Mouse (Mus musculus): ENCODE measurements around the gene Gmeb2. TPM values are rescaled to one million over a fixed set of nuclear protein-coding genes. Genes with fewer than 3 reads are reported as not detected.
"Not testable (repeated sequence)": the region's sequence is repeated elsewhere in the genome, so short reads cannot be mapped to it uniquely, and the experiment has no call there.

Gene Gmeb2
- total RNA-seq (2021) (10 to 100 TPM in 1 of 2 experiments, 1 to 10 TPM in 1; 8.5 to 10.2 TPM), polyA plus RNA-seq (2012; rRNA removed) (9.4 and 12.7 TPM in 2 replicates)
- long read RNA-seq, full-length matches to known transcripts, result 1 of 2 reads
- long read RNA-seq, partial matches to known transcripts, result 1 of 2 reads
- long read RNA-seq, other reads (novel, unspliced or antisense), result 0 of 2 reads

- peak; percentile 69 for TF ChIP-seq CTCF (IDR thresholded peaks at IDR 0.05)
- TF ChIP-seq EP300 (IDR thresholded peaks at IDR 0.05; ENCODE audit: insufficient read depth, low read depth, low read length), result peak; percentile 62; the same call in 1 of the 2 replicates
- peak; percentile 91 for TF ChIP-seq POLR2A (IDR thresholded peaks at IDR 0.05; ENCODE audit: insufficient read depth, low read depth, low read length)
- peak within 1 kb of the TSS; percentile 97 for H3K27ac ChIP-seq
- H3K4me1 ChIP-seq (ENCODE audit: control insufficient read depth, insufficient read depth, low read length), result peaks cover 11% of the 10 kb centered on the region
- not testable (repeated sequence) for H3K27me3 ChIP-seq (ENCODE audit: control insufficient read depth, insufficient read depth, low read length); H3K79me2 ChIP-seq (replicated peaks; ENCODE audit: control insufficient read depth, insufficient read depth, low read length)
- intact Hi-C loops (cut with DNase I), result loop anchor here (1.0 to 2.0 kb wide), 4 partner anchors 16 to 101 kb away; partner anchors contain the start of genes Helz2, Ppdpf and Rtel1
- WGBS, result 6% methylated on average over 37 of the region's 38 CpGs
- H3K36me3 ChIP-seq (ENCODE audit: control insufficient read depth, insufficient read depth, low read length), result peaks cover 13% of the 10 kb centered on the region
- H3K4me3 ChIP-seq, result peak within 1 kb of the TSS; percentile 78
- DNase-seq, result peak; percentile 90 to 96
- H3K9ac ChIP-seq (ENCODE audit: low read depth, low read length), result peak within 1 kb of the TSS; percentile 98
Measured at GRCm38 (mm10) chr2:181287958-181288350, at the start of gene Gmeb2. Gene Gmeb2 (minus strand): TSS chr2:181288035.

DNA sequence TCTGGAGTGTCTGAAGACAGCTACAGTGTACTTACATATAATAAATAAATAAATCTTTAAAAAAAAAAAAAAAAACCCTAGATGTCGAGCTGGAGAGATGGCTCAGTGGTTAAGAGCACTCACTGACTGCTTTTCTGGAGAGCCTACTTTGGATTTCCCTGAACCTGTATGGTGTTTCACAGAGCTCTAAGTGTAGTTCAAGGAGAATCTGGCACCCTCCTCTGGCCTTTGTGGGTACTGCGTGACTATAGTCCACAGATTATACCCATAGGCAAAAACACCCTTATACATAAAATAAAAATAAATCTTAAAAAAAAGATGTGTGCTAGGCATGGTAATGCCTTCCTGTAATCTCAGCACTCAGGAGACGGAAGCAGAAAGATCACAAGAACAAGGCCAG lies 46.2 kb upstream of the Gmeb2 start:
- Histone ChIP-seq H3K4me3 (no peak overlapping the region), H3K4me1 (ENCODE audit: control insufficient read depth, insufficient read depth, low read length) (no peaks in the 10 kb centered on the region), H3K79me2 (replicated peaks; ENCODE audit: control insufficient read depth, insufficient read depth, low read length) (no peaks in the 10 kb centered on the region), H3K27ac (no peak overlapping the region), H3K9ac (ENCODE audit: low read depth, low read length) (no peak overlapping the region), H3K27me3 (ENCODE audit: control insufficient read depth, insufficient read depth, low read length) (no peaks in the 10 kb centered on the region), H3K36me3 (ENCODE audit: control insufficient read depth, insufficient read depth, low read length) (no peaks in the 10 kb centered on the region; the same call in 1 of the 2 replicates)
- intact Hi-C loops (cut with DNase I), result loop anchor here (1.0 kb wide), 1 partner anchor 148 kb away; no protein-coding TSS in a partner anchor
- WGBS, result 61% methylated on average over 3 of the region's 3 CpGs
- TF ChIP-seq CTCF (IDR thresholded peaks at IDR 0.05) (peak; percentile 85), EP300 (IDR thresholded peaks at IDR 0.05; ENCODE audit: insufficient read depth, low read depth, low read length) (no peak), POLR2A (IDR thresholded peaks at IDR 0.05; ENCODE audit: insufficient read depth, low read depth, low read length) (no peak)
- DNase-seq, result peak; percentile 56 to 82

DNA sequence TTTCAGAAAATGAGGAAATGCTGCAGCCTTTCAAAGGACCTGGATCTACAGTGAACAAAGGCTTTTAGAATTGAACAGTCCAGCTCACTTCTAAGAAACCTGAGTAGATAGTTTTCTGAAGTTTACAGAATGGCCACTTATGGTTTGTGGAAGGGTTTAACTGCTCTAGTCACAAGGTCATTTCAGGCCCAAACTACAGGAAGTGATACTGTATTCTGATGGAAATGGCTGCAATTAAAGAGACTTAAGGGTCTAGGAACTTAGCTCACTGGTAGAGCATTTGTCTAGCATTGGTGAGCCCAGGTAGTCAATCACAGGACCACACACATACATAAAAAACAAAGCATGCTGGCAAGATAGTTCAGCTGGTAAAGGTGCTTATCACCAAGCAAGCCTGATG lies 44.7 kb upstream of the Gmeb2 start:
- H3K4me1 ChIP-seq (ENCODE audit: control insufficient read depth, insufficient read depth, low read length), result no peaks in the 10 kb centered on the region
- no peak for DNase-seq
- H3K27ac ChIP-seq, result no peak overlapping the region
- no peak overlapping the region for H3K4me3 ChIP-seq
- H3K79me2 ChIP-seq (replicated peaks; ENCODE audit: control insufficient read depth, insufficient read depth, low read length), result no peaks in the 10 kb centered on the region
- H3K27me3 ChIP-seq (ENCODE audit: control insufficient read depth, insufficient read depth, low read length), result no peaks in the 10 kb centered on the region
- no peaks in the 10 kb centered on the region; the same call in 1 of the 2 replicates for H3K36me3 ChIP-seq (ENCODE audit: control insufficient read depth, insufficient read depth, low read length)
- H3K9ac ChIP-seq (ENCODE audit: low read depth, low read length), result no peak overlapping the region
- no peak for TF ChIP-seq EP300 (IDR thresholded peaks at IDR 0.05; ENCODE audit: insufficient read depth, low read depth, low read length)
- TF ChIP-seq POLR2A (IDR thresholded peaks at IDR 0.05; ENCODE audit: insufficient read depth, low read depth, low read length), result no peak
- no peak for TF ChIP-seq CTCF (IDR thresholded peaks at IDR 0.05)
- intact Hi-C loops (cut with DNase I), result no loop called here

DNA sequence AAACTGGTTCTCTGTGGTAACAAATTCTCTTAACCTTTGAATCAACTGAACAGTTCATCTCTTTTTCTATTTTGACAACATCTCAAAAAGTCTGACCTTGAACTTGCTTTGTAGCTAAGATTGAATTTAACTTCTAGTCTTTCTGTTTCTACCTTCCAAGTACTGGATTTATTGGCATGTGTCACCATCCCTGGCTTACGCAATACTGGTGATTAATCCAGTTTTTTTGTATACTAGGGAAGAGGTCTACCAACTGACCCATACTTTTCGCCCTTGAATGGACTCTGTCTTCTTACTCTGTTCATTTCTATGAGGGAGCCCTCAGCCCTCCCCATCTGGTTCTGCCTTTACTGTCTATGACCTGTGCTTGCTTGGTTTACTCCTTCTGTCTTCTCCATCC lies 38.3 kb upstream of the Gmeb2 start:
- Histone ChIP-seq H3K36me3 (ENCODE audit: control insufficient read depth, insufficient read depth, low read length) (no peaks in the 10 kb centered on the region; the same call in 1 of the 2 replicates), H3K9ac (ENCODE audit: low read depth, low read length) (no peak overlapping the region), H3K27me3 (ENCODE audit: control insufficient read depth, insufficient read depth, low read length) (no peaks in the 10 kb centered on the region), H3K27ac (no peak overlapping the region), H3K79me2 (replicated peaks; ENCODE audit: control insufficient read depth, insufficient read depth, low read length) (no peaks in the 10 kb centered on the region), H3K4me3 (no peak overlapping the region), H3K4me1 (ENCODE audit: control insufficient read depth, insufficient read depth, low read length) (no peaks in the 10 kb centered on the region)
- no peak for DNase-seq
- intact Hi-C loops (cut with DNase I), result no loop called here
- WGBS, result 97% methylated on average over 2 of the region's 2 CpGs
- TF ChIP-seq CTCF (IDR thresholded peaks at IDR 0.05) (no peak), EP300 (IDR thresholded peaks at IDR 0.05; ENCODE audit: insufficient read depth, low read depth, low read length) (no peak), POLR2A (IDR thresholded peaks at IDR 0.05; ENCODE audit: insufficient read depth, low read depth, low read length) (no peak)

GRCm38 (mm10) chr2:181322136-181322535 lies 34.3 kb upstream of the Gmeb2 start:
- Histone ChIP-seq H3K9ac (ENCODE audit: low read depth, low read length) (no peak overlapping the region), H3K4me3 (no peak overlapping the region), H3K79me2 (replicated peaks; ENCODE audit: control insufficient read depth, insufficient read depth, low read length) (no peaks in the 10 kb centered on the region), H3K27ac (no peak overlapping the region), H3K4me1 (ENCODE audit: control insufficient read depth, insufficient read depth, low read length) (peaks cover 2% of the 10 kb centered on the region; the same call in 1 of the 2 replicates), H3K36me3 (ENCODE audit: control insufficient read depth, insufficient read depth, low read length) (no peaks in the 10 kb centered on the region), H3K27me3 (ENCODE audit: control insufficient read depth, insufficient read depth, low read length) (no peaks in the 10 kb centered on the region)
- TF ChIP-seq EP300 (IDR thresholded peaks at IDR 0.05; ENCODE audit: insufficient read depth, low read depth, low read length) (no peak), POLR2A (IDR thresholded peaks at IDR 0.05; ENCODE audit: insufficient read depth, low read depth, low read length) (no peak), CTCF (IDR thresholded peaks at IDR 0.05) (no peak)
- 84% methylated on average over 5 of the region's 5 CpGs for WGBS
- intact Hi-C loops (cut with DNase I), result no loop called here
- DNase-seq, result no peak

- intact Hi-C loops (cut with DNase I), result no loop called here
- Histone ChIP-seq H3K4me3 (peak overlapping the region; percentile 64), H3K36me3 (ENCODE audit: control insufficient read depth, insufficient read depth, low read length) (no peaks in the 10 kb centered on the region), H3K79me2 (replicated peaks; ENCODE audit: control insufficient read depth, insufficient read depth, low read length) (no peaks in the 10 kb centered on the region), H3K27ac (peak overlapping the region; percentile 73), H3K4me1 (ENCODE audit: control insufficient read depth, insufficient read depth, low read length) (peaks cover 2% of the 10 kb centered on the region; the same call in 1 of the 2 replicates), H3K27me3 (ENCODE audit: control insufficient read depth, insufficient read depth, low read length) (no peaks in the 10 kb centered on the region), H3K9ac (ENCODE audit: low read depth, low read length) (peak overlapping the region; percentile 17)
- 12% methylated on average over 7 of the region's 7 CpGs for WGBS
- TF ChIP-seq CTCF (IDR thresholded peaks at IDR 0.05) (no peak), EP300 (IDR thresholded peaks at IDR 0.05; ENCODE audit: insufficient read depth, low read depth, low read length) (no peak), POLR2A (IDR thresholded peaks at IDR 0.05; ENCODE audit: insufficient read depth, low read depth, low read length) (no peak)
- DNase-seq, result no peak
Measured at GRCm38 (mm10) chr2:181320103-181320499, 32.3 kb upstream of the Gmeb2 start.
